Mouse (Mus musculus): Measurements from ENCODE around the gene Prkcg. TPM values are rescaled to one million over a fixed set of nuclear protein-coding genes. Genes with fewer than 3 reads are reported as not detected.
A peak's percentile ranks its signal among the peaks of the same experiment; 100 is the strongest.

Gene Prkcg
- polyA plus RNA-seq, 1 experiment from 2014 or later = 0.27 TPM

DNA sequence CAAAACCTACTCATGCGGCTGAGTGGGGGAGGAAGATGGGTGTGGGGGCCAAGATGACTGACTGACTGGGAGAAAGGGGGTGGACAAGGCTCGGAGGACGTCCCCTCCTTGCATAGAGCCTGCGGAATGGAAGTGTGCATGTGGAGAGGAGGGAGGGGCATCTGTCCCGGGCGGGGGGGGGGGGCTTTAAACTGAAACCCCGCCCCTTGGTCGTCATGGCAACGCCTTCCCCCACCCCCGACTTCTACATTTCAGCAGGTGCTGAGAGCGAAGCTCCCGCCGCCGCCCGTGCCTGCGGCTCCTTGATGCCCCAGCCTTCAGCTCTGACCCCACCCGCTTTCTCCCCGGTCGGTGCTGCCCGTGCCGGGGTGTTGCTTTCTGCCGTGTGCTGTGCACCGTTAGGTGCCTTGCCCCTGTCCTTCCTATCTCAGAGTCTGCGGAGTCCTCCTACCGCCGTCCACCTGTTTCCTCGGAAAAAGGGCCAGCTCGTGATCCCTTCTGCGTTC, 14.3 kb downstream of the Prkcg start:
- Histone ChIP-seq H3K4me2 (peak overlapping the region; percentile 74), H3K9ac (no peak overlapping the region), H3K27ac (no peak overlapping the region), H3K4me1 (peaks cover 31% of the 10 kb centered on the region), H3K4me3 (replicated peaks) (peak overlapping the region; percentile 40), H3K36me3 (peaks cover 21% of the 10 kb centered on the region), H3K27me3 (peaks cover 61% of the 10 kb centered on the region), H3K9me3 (replicated peaks) (no peaks in the 10 kb centered on the region)
- ATAC-seq (replicated peaks; ENCODE audit: low FRiP score) = peak; percentile 20; the same call in 1 of the 2 replicates
- WGBS = 0% methylated on average over 24 of the region's 29 CpGs

DNA sequence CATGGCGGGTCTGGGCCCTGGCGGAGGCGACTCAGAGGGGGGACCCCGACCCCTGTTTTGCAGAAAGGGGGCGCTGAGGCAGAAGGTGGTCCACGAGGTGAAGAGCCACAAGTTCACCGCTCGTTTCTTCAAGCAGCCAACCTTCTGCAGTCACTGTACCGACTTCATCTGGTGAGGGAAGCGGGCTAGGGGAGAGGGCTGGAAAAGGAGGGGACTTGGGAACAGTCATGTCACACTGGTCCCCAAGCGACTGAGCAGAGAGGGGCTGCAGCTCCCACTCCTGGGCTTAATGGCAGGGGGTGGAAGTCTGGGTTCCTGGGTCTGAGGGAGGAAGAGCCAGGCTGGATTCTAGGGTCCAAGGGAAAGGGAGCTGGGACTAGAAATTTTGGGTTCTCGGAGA, 14.8 kb downstream of the Prkcg start:
- no peak overlapping the region for H3K9ac ChIP-seq
- peaks cover 61% of the 10 kb centered on the region for H3K27me3 ChIP-seq
- H3K4me2 ChIP-seq = peak overlapping the region; percentile 74
- H3K36me3 ChIP-seq = peaks cover 16% of the 10 kb centered on the region
- H3K4me1 ChIP-seq = peaks cover 31% of the 10 kb centered on the region
- WGBS = 5% methylated on average over 12 of the region's 12 CpGs
- no peaks in the 10 kb centered on the region for H3K9me3 ChIP-seq (replicated peaks)
- no peak overlapping the region for H3K27ac ChIP-seq
- H3K4me3 ChIP-seq (replicated peaks) = peak overlapping the region; percentile 40
- ATAC-seq (replicated peaks; ENCODE audit: low FRiP score) = no peak

DNA sequence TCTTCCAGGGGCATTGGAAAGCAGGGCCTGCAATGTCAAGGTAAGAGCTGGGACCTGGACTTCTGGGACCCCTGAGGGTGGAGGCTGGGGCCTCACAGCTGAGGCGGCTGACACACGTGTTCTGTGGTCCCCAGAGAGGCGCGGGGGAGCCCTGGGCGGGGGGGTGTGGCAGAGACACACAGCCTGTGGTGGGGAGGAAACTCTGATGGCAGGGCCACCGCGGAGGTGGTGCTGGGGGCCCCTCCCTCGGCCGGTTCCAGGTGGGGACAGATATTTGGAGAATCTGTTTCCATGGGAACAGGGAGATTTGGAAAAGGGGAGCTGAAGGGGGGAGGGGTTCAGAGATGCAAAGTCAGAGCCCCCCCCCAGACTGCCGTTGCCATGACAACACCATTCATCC, 15.3 kb downstream of the Prkcg start:
- Histone ChIP-seq H3K9ac (no peak overlapping the region), H3K9me3 (replicated peaks) (no peaks in the 10 kb centered on the region), H3K27me3 (peaks cover 61% of the 10 kb centered on the region), H3K4me3 (replicated peaks) (0 out of 2 replicates have a peak overlapping the region, but pooled peaks have one; percentile 40), H3K4me1 (peaks cover 31% of the 10 kb centered on the region), H3K4me2 (peak overlapping the region; percentile 74; the same call in 1 of the 2 replicates), H3K27ac (no peak overlapping the region), H3K36me3 (peaks cover 11% of the 10 kb centered on the region; the same call in 1 of the 2 replicates)
- 6% methylated on average over 10 of the region's 10 CpGs for WGBS
- ATAC-seq (replicated peaks; ENCODE audit: low FRiP score) = no peak

DNA sequence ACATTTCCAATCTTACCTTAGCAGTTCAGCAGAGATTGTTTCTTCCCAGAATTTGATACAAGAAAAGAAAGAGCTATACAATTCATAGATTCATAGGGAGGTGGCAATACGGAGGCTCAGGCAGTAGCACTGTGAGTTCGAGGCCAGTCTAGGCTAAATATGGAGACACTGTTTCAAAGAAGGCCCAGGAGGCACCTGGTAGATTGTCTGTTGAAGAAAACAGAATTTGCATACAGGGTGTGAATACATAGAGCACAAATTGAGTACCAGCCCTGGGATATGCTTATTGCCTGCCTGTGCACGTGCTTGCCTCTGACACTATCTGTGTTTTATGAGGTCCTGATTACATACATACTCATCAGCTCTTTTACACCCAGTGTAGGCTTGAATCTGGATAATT, 17.4 kb downstream of the Prkcg start:
- Histone ChIP-seq H3K4me1 (peaks cover 31% of the 10 kb centered on the region), H3K9ac (no peak overlapping the region), H3K4me2 (no peak overlapping the region), H3K4me3 (replicated peaks) (no peak overlapping the region), H3K9me3 (replicated peaks) (no peaks in the 10 kb centered on the region), H3K27me3 (peaks cover 54% of the 10 kb centered on the region), H3K36me3 (no peaks in the 10 kb centered on the region), H3K27ac (no peak overlapping the region)
- WGBS = 71% methylated on average over 3 of the region's 3 CpGs
- ATAC-seq (replicated peaks; ENCODE audit: low FRiP score) = no peak

DNA sequence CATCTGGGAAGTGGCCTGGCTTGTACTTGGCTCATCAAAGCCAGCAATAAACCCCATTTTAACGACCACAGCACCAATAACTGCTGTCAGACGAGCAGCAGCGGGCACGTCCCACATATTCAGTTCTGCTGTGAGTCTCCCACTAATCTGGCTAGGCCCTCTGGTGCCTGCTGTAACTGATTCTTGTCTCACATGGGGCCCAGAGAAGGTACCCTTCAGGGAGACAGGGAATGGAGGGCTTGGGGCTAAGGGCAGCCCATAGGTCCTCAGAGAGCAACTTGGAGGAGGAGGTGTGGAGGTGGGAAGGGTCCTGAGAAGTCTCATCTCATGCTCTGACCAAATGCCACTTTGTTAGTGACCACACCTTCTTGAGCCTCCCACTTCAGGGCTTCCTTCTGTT, 19.7 kb downstream of the Prkcg start:
- Histone ChIP-seq H3K9me3 (replicated peaks) (no peaks in the 10 kb centered on the region), H3K27me3 (peaks cover 35% of the 10 kb centered on the region), H3K9ac (no peak overlapping the region), H3K27ac (no peak overlapping the region), H3K4me3 (replicated peaks) (no peak overlapping the region), H3K4me1 (peaks cover 9% of the 10 kb centered on the region), H3K4me2 (no peak overlapping the region), H3K36me3 (no peaks in the 10 kb centered on the region)
- 14% methylated on average over 4 of the region's 4 CpGs for WGBS
- ATAC-seq (replicated peaks; ENCODE audit: low FRiP score) = no peak

DNA sequence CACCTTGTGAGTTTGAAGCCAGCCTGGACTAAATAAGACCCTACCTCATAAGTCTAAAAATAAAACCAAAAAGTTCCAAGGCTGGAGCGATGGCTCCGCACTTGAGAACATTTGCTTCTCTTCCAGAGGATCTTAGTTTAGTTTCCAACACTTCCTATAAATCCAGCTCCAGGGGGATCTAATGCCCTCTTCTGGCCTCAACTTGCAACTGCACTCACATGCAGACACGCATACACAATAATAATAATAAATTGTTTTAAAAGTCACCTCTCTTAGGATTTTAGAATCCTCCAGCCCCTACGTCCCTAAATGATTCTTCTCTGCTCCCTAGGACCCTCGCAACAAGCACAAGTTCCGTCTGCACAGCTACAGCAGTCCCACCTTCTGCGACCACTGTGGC, 21.3 kb downstream of the Prkcg start:
- 97% methylated on average over 7 of the region's 7 CpGs for WGBS
- H3K9me3 ChIP-seq (replicated peaks) = no peaks in the 10 kb centered on the region
- H3K36me3 ChIP-seq = no peaks in the 10 kb centered on the region
- no peaks in the 10 kb centered on the region for H3K4me1 ChIP-seq
- H3K27ac ChIP-seq = no peak overlapping the region
- H3K9ac ChIP-seq = no peak overlapping the region
- H3K27me3 ChIP-seq = peaks cover 19% of the 10 kb centered on the region
- H3K4me2 ChIP-seq = no peak overlapping the region
- H3K4me3 ChIP-seq (replicated peaks) = no peak overlapping the region
- ATAC-seq (replicated peaks; ENCODE audit: low FRiP score) = no peak

DNA sequence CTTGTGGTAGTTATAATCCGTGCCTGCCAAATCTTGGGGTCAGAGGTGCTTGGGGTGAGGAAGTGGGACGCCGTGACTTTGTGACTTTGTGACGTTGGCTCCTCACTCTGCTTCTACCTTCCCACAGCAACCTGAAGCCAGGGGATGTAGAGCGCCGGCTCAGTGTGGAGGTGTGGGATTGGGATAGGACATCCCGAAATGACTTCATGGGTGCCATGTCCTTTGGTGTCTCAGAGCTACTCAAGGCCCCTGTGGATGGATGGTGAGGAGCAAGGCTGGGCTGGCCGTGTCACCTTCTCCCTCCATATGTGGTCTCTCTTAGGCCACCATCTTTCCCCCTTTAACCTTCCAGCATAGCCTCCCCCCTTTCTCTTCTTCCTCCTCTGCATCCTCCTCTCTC, 24.6 kb downstream of the Prkcg start:
- Histone ChIP-seq H3K27me3 (no peaks in the 10 kb centered on the region), H3K36me3 (no peaks in the 10 kb centered on the region), H3K27ac (no peak overlapping the region), H3K4me1 (0 out of 2 replicates have a peak, but pooled peaks cover 5% of the 10 kb centered on the region), H3K4me2 (no peak overlapping the region), H3K9ac (no peak overlapping the region), H3K4me3 (replicated peaks) (no peak overlapping the region), H3K9me3 (replicated peaks) (no peaks in the 10 kb centered on the region)
- ATAC-seq (replicated peaks; ENCODE audit: low FRiP score) = no peak
- 78% methylated on average over 8 of the region's 8 CpGs for WGBS

DNA sequence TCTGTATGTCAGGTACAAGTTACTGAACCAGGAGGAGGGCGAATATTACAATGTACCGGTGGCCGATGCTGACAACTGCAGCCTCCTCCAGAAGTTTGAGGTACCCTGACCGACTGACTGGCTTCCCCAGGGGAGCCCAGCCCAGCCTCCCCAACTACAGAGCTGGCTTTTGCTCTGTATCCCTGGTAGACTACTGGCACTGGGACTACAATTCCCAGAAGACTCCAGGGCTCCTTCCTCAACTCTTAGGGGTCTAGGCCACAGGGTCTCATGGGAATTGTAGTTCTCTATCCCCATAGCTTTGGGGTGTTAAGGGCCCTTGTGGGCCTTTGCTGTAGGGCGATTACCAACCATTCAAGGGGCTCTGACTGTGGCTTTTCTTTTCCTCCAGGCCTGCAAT, 25.1 kb downstream of the Prkcg start:
- WGBS = 59% methylated on average over 5 of the region's 5 CpGs
- ATAC-seq (replicated peaks; ENCODE audit: low FRiP score) = 0 out of 2 replicates have a peak, but pooled peaks have one; percentile 40
- Histone ChIP-seq H3K9me3 (replicated peaks) (no peaks in the 10 kb centered on the region), H3K27me3 (no peaks in the 10 kb centered on the region), H3K4me3 (replicated peaks) (no peak overlapping the region), H3K9ac (no peak overlapping the region), H3K4me1 (0 out of 2 replicates have a peak, but pooled peaks cover 5% of the 10 kb centered on the region), H3K4me2 (no peak overlapping the region), H3K27ac (no peak overlapping the region), H3K36me3 (no peaks in the 10 kb centered on the region)

DNA sequence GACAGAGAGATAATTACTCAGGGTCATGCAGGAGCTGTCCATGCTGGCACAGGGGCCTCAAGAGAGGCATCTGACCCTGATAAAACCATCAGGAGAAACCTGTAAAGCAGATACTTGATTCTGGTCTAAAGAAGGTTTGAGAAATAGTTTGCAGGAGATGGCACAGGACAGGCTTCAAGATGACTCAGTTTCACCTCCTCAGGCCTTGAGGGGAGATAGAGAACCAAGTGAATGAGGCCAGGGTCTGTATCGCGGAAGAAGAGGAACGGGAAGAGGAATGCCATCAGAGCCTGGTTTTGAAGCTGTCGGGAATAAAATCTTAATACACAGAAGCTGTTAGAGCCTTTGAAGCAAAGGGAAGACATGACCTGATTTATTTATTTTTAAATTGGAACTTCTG, 28.7 kb downstream of the Prkcg start:
- Histone ChIP-seq H3K27me3 (no peaks in the 10 kb centered on the region), H3K4me3 (replicated peaks) (no peak overlapping the region), H3K9me3 (replicated peaks) (no peaks in the 10 kb centered on the region), H3K9ac (no peak overlapping the region), H3K27ac (no peak overlapping the region), H3K4me1 (0 out of 2 replicates have a peak, but pooled peaks cover 5% of the 10 kb centered on the region), H3K4me2 (no peak overlapping the region), H3K36me3 (no peaks in the 10 kb centered on the region)
- ATAC-seq (replicated peaks; ENCODE audit: low FRiP score) = no peak
- 44% methylated on average over 4 of the region's 4 CpGs for WGBS

DNA sequence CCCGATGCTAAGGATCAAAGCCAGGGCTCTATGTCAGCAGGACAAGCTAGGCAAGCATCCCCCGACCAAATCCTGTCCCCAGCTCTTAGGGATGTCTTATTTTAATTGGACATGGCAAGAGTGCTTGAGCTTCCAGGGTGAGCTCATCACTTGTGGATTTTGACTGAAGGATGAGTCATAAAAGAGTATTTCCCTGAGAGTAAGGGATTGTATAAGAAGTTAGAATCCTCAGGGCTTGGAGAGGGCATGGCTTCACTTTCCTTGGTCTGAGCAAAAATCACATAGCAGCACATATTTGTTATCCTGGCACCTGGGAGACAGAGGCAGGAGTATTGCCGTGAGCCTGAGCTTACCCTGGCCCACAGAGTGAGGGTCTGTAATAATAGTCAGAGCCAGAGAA, 31.9 kb downstream of the Prkcg start:
- Histone ChIP-seq H3K4me3 (replicated peaks) (no peak overlapping the region), H3K4me1 (0 out of 2 replicates have a peak, but pooled peaks cover 5% of the 10 kb centered on the region), H3K4me2 (no peak overlapping the region), H3K27ac (no peak overlapping the region), H3K36me3 (no peaks in the 10 kb centered on the region), H3K27me3 (no peaks in the 10 kb centered on the region), H3K9ac (no peak overlapping the region), H3K9me3 (replicated peaks) (no peaks in the 10 kb centered on the region)
- 72% methylated on average over 3 of the region's 3 CpGs for WGBS
- no peak for ATAC-seq (replicated peaks; ENCODE audit: low FRiP score)

DNA sequence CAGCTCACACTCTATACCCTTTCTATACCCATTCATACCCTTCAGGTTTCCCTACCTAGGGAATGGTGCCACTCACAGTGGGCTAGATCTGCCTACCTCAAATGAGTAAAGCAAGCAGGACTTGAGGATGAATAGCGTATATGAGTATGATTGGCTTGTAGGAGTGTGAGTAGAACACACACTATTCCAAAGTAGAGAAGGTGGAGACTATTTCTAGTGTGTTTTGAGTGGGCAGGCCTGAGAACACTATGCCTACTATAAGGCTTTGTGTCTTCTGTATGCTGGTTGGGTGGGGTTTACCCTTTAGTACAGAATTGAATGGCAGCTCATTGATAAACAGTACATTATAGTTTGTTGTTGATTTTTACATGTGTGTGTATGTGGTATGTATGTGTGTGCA, 34.8 kb downstream of the Prkcg start:
- Histone ChIP-seq H3K4me3 (replicated peaks) (no peak overlapping the region), H3K9me3 (replicated peaks) (no peaks in the 10 kb centered on the region), H3K27me3 (no peaks in the 10 kb centered on the region), H3K4me2 (no peak overlapping the region), H3K4me1 (no peaks in the 10 kb centered on the region), H3K36me3 (no peaks in the 10 kb centered on the region), H3K9ac (no peak overlapping the region), H3K27ac (no peak overlapping the region)
- 93% methylated on average over 1 of the region's 1 CpGs for WGBS
- ATAC-seq (replicated peaks; ENCODE audit: low FRiP score) = no peak

DNA sequence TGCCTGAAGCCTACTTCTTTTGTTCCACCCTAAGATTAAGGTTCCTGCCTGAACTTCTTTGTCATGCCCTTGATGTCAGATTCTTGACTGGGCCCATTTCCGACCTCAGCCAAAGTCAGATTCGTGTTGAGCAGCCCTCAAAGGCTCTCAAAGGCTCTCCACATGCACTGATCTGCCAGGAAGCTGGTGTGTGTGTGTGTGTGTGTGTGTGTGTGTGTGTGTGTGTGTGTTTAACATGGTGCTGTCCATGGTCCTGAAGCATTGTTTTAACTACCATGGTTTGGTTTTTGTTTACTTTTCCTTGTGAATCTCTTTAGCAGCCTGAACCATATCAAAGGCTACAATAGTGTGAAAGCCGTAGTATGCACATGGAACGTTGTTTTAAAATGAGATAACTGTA, 39.0 kb downstream of the Prkcg start:
- H3K27me3 ChIP-seq = peaks cover 18% of the 10 kb centered on the region
- no peak overlapping the region for H3K27ac ChIP-seq
- no peaks in the 10 kb centered on the region for H3K9me3 ChIP-seq (replicated peaks)
- no peaks in the 10 kb centered on the region for H3K36me3 ChIP-seq
- H3K9ac ChIP-seq = no peak overlapping the region
- H3K4me1 ChIP-seq = peaks cover 30% of the 10 kb centered on the region
- no peak for ATAC-seq (replicated peaks; ENCODE audit: low FRiP score)
- 74% methylated on average over 4 of the region's 4 CpGs for WGBS
- no peak overlapping the region for H3K4me3 ChIP-seq (replicated peaks)
- no peak overlapping the region for H3K4me2 ChIP-seq

Measured in kidney, embryonic 15.5 days (tissue).